Mouse (Mus musculus) ZHBTc4 (cell line): ENCODE data around the gene Clstn1.

Experiments used
- DNase-seq: peaks from one replicate; pipeline ENCODE4 v3.0.0-alpha.2; 2011; ENCODE audit warnings: low read depth, low spot score

The Clstn1 gene

GRCm38 (mm10) chr4:149567432-149568026 is 18.7 kb upstream of the Clstn1 start:
- DNase-seq, result peak; percentile 85

DNA sequence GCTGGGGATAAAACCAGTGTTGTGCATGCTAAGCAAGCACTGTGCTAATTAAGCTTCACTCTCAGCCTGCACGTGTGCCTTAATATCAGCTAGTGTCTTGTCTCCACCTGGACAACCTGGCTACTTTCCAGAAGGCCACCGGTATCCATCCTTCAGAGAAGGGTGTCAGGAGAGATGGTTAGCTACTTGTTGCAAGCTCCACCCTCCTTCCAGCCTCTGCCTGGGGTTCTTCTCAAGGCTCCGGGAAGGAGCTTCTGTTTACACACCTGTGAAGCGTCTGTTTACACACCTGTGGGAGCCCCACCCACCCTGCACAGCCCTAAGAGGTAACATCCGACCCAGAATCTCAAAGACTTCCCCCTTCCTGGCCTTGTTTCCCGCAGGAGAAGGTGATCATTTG is 17.6 kb upstream of the Clstn1 start:
- DNase-seq, result no peak

DNA sequence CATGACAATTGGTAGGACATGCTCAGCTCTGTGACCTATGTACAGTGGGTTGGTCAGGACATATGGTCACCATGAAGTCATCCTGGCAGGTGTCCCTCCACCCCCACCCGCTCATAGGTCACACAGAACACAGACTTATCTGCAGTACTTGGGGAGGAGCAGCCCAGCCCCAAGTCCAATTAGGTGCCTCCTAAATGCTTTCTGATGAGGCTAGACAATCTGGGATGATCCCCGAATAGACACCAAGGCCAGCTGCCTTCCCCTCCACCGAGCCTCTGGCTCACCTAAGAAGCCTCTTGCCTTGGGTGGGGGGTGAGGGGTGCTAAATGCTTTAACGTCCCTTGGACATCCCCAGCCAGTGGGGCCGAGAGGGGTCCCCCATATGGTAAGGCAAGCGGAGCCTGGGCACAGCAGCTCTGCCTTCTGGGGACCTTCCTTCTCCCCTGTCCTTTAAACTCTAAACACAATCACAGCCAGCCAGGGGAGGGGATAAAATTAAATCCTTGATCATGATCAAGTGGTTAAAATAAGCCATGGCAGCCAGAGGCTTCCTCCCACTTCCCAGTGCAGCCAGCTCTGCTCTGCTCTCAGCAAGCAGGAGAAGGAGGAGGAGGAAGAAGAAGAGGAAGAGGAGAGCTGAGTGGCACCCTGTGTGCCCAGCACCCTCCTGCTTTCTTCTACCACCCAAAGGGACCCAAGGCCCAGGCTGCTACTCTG is 16.3 kb upstream of the Clstn1 start:
- DNase-seq, result no peak

GRCm38 (mm10) chr4:149570498-149570863 is 15.8 kb upstream of the Clstn1 start:
- DNase-seq, result no peak

DNA sequence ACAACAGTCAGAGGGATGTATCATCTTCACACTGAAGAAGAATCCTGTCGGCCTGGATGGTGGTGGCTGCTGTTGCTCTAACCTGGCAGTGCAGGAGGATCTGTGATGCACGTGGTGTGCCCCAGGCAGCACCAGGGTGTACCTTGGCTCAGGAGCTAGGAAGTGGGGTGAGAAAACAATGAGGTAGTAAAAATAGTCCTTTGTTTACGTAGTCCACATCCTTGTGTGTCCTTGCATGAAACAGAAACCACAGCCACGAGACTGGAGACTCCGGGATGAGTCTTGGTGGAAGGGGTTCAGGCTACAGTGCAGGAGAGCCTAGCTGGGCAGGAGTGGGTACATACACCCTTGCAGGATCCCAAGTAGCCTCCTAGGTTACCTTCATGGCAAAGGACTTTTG is 15.1 kb upstream of the Clstn1 start:
- DNase-seq, result no peak

DNA sequence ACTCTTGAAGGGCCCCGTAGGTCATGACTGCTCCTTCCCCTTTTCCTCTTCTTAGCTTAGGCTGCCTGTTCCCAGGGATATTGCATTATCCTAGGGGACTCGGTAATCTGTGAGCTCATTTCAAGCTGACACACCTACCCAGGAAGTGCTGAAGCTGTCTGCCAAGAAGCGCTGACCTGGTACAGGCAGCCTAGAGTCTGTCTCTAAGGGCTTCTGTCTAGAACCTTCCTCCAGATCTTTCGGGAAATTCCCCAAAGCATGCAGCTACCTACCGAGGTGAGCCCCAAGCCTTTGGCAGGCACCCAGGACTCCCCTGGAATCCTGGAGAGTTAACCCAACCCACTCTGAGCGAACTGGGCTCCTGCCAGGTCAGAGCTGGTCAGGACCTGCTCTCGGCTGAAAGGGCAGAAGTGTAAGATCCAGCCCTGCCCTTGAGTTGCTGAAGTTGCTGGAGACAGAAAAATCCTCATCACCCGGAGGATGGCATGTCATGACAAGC is 14.6 kb upstream of the Clstn1 start:
- no peak for DNase-seq

DNA sequence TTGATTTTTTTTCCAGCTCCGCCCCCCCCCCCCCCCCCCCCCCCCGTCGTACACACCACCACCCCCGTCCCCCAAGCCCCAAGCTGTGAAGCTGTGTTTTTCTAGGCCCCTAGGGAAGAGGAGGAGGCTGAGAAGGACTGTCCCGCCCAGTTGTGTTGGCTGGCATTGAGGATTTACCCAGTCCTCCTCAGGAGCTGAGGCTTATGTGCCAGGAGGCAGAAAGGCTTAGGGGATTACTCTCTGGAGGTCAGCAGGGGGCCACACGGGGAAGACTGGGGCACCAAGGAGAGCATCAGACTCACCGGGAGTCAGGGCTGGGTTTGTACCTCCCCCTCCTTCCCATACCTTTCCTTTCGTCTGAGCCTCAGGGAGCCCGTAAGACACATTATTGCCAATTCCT is 13.8 kb upstream of the Clstn1 start:
- DNase-seq, result no peak

GRCm38 (mm10) chr4:149572851-149573250 is 13.4 kb upstream of the Clstn1 start:
- DNase-seq, result no peak

GRCm38 (mm10) chr4:149574391-149574821 is 11.9 kb upstream of the Clstn1 start:
- DNase-seq, result peak; percentile 84

DNA sequence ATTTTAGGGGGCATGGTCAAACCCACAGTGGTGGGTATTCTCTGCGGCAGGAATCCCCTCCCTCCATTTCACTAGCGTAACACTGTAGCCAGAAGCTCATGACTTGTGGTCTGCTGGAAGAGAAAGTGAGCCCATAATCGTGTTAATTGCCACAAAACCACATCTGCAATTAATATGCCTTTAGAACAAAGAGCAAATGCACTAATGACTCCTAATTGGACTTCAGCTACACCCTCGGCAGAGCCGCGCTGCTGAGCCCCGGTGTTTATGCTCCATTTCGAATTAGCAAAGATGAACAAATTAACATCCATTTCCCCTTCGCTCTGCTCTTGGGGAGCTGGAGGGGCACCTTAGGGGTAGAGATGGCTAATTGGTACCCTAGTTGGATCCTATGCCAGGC is 10.2 kb upstream of the Clstn1 start:
- DNase-seq, result no peak

GRCm38 (mm10) chr4:149576993-149577548 is 9.2 kb upstream of the Clstn1 start:
- no peak for DNase-seq

DNA sequence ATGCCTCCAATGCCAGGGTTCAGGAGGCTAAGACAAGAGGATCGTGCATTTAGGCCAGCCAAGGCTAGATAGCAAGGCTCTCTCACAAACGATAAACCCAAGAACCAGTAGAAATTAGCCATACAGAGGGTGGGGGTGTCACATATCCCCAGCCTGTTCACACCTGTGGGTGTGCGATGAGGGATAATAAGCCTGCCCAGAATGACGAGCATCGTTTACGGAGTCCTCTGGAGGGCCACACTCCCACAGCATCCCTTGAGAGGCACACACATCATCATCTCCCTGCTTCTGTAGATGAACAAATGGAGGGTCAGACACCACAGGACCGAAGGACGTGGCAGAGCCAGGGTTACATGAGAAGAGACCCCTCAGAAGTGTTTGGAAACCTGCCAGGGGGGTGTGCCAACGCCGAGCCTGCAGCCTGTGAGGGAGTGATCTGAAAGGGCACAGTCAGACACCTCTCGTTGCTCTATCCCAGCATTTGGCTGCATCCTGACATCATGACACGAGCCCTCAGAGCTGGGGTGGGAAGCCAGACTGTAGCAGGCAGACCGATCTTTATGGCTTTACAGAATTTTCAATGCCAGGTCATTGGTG is 8.1 kb upstream of the Clstn1 start:
- DNase-seq, result no peak

DNA sequence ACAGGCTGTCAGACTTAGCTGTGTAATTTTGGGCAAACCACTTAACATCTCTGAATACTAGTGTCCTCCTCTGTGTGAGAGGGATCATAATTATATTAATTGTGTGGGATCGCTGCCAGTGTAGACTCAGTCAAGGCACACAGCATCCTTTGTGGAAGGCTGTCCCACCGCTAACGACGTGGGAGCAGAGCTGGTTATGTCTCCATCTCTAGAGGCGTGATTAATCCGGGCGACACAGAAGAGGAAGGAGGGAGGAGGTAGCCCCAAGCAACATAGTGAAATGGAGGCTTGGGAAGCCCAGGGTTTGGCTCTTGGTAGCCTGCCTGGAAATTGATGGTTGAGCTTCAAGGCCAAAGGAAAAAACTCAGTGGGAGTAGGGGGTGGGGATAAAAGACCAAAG is 7.4 kb upstream of the Clstn1 start:
- no peak for DNase-seq

GRCm38 (mm10) chr4:149585236-149585635 is 1.0 kb upstream of the Clstn1 start:
- no peak for DNase-seq

- peak; percentile 69 for DNase-seq
These were observed 721 bp downstream of the Clstn1 start for GRCm38 (mm10) chr4:149586783-149587595.

- DNase-seq, result no peak
These were observed 1.4 kb downstream of the Clstn1 start for GRCm38 (mm10) chr4:149587596-149588168.

DNA sequence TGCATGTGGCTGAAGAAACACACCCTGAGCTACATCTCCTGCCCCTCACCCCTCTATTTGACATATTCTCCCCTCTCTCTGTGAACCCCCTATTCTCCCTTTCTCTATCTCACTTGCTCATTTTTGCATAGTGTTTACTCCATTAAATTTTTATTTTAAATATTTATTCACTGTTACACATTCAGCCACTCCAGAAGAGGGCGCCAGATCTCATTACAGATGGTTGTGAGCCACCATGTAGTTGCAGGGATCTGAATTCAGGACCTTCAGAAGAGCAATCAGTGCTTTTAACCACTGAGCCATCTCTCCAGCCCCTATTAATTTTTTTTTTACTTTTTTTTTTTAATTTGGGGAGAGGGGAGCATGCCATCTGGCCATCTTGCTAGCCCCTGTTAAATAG is 3.9 kb downstream of the Clstn1 start:
- DNase-seq, result no peak

DNA sequence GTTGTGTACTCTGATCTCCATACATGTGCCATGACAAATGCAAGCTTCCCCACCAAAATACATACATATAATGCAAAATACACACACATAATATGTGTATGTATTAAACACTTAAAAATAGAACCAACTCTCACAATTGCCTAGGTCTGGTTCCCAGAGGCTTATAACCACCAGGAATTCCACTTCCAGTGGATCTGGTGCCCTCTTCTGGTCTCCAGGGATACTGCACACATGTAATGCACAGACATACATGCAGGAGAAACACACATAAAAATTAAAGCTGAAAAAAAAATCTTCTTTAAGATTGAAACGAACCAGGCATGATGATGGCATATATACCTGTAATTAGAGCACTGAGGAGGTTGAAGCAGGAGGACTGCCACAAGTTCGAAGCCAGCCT is 5.2 kb downstream of the Clstn1 start:
- peak; percentile 82 for DNase-seq

- DNase-seq, result no peak
These were observed 8.8 kb downstream of the Clstn1 start for GRCm38 (mm10) chr4:149594913-149595581.

DNA sequence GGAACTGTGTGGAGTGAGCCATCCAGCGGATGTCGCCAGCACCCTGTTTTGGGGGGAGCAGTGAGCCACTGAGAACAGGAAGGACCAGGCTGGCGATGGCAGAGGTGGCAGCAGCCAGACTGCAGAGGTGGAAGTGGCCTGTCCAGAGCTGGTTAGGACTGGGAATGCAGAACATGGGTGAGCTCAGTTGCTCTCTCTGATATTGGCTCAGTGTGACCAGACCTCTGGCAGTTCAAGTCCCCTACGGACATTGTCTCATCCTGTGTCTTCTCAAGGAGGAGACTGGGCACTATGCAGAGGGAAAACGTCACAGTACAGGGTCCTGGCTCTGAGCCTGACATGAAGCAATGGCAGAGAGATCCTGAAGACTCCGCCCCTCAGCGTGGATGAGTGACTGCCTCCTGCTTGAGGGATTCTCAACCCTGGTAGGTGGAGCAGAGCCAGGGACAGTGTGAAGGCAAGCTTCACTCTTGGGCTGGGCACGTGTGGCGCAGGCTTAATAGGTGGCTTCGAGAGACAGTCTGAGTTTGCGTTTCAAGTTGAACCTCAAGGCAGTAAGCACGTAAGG is 11.5 kb downstream of the Clstn1 start:
- DNase-seq, result peak; percentile 50

GRCm38 (mm10) chr4:149599549-149599948 is 13.3 kb downstream of the Clstn1 start:
- peak; percentile 80 for DNase-seq
